Mouse (Mus musculus) kidney, embryonic 14.5 days (tissue): Measurements from ENCODE around the gene Hist1h2ab. TPM values are rescaled to one million over a fixed set of nuclear protein-coding genes. Genes with fewer than 3 reads are reported as not detected.
"Not testable (repeated sequence)": the region's sequence is repeated elsewhere in the genome, so short reads cannot be mapped to it uniquely, and the experiment has no call there.

Source experiments
- ATAC-seq: fragments of 200-750 bp; cut with Nextera tagmentation; 2 replicates; pipeline ENCODE4 v1.8.0; 2017; ENCODE audit warnings: moderate number of reproducible peaks, mild to moderate bottlenecking, moderate TSS enrichment, moderate library complexity; ENCODE audit not compliant: low FRiP score, low TSS enrichment
- H3K27ac ChIP-seq: fragments of 300-500 bp; sonication (generic); 2 replicates; pipeline ENCODE4 v1.5.1; 2014; ENCODE audit warnings: low read depth, mild to moderate bottlenecking, low read length, moderate library complexity, mixed read lengths
- H3K27me3 ChIP-seq: fragments of 300-500 bp; sonication (generic); 2 replicates; pipeline ENCODE4 v1.6.1; 2014; ENCODE audit warnings: mild to moderate bottlenecking, low read length; ENCODE audit not compliant: control insufficient read depth, insufficient read depth
- H3K36me3 ChIP-seq: fragments of 300-500 bp; sonication (generic); 2 replicates; pipeline ENCODE4 v1.6.1; 2014; ENCODE audit warnings: low read length, mixed read lengths; ENCODE audit not compliant: control insufficient read depth, insufficient read depth
- H3K4me1 ChIP-seq: fragments of 300-500 bp; sonication (generic); 2 replicates; pipeline ENCODE4 v1.6.1; 2014; ENCODE audit warnings: low read length, mixed read lengths; ENCODE audit not compliant: control insufficient read depth, insufficient read depth
- H3K4me2 ChIP-seq: fragments of 300-500 bp; sonication (generic); replicated peaks from 2 replicates; pipeline ENCODE4 v1.6.1; 2014; ENCODE audit warnings: low read depth, mild to moderate bottlenecking, low read length
- H3K4me3 ChIP-seq: fragments of 300-500 bp; sonication (generic); 2 replicates; pipeline ENCODE4 v1.5.1; 2014; ENCODE audit warnings: mild to moderate bottlenecking, low read length
- H3K9ac ChIP-seq: fragments of 300-500 bp; sonication (generic); 2 replicates; pipeline ENCODE4 v1.6.1; 2014; ENCODE audit warnings: low read depth, mild to moderate bottlenecking, low read length, moderate library complexity
- H3K9me3 ChIP-seq: fragments of 300-500 bp; sonication (generic); 2 replicates; pipeline ENCODE4 v1.6.1; 2016; ENCODE audit warnings: low read length; ENCODE audit not compliant: control insufficient read depth
- WGBS: fragments of 180-500 bp; shearing (Covaris S2); extraction: QIAGEN DNeasy Blood & Tissue Kit; methylation state at CpG from one replicate; pipeline ENCODE4 v1.1.7; 2014; 5-methylcytosine and 5-hydroxymethylcytosine counted together
- polyA plus RNA-seq: library from polyadenylated mRNA; unstranded; fragments of >200 nt; fragmentation: Nextera tagmentation; extraction: Ambion mirVana; gene quantifications from 2 replicates; pipeline ENCODE4 v1.2.1, GENCODE M21; 2014

Gene Hist1h2ab
- polyA plus RNA-seq, 1 experiment from 2014 or later: 70.3 TPM

- peak within 1 kb of the TSS; percentile 55 for H3K4me2 ChIP-seq
- H3K4me1 ChIP-seq: peaks cover 20% of the 10 kb centered on the region; the same call in 1 of the 2 replicates
- peak within 1 kb of the TSS; percentile 98 for H3K27ac ChIP-seq
- not testable (repeated sequence) for H3K27me3 ChIP-seq, H3K9me3 ChIP-seq, H3K36me3 ChIP-seq
- peak within 1 kb of the TSS; percentile 81 for H3K9ac ChIP-seq
- WGBS: under 1% methylated on average over 28 of the region's 52 CpGs
- H3K4me3 ChIP-seq: peak within 1 kb of the TSS; percentile 57
- ATAC-seq: peak; percentile 76
These were observed 11.2 kb downstream of the Hist1h2ab start, which contains the start of gene Hist1h3a for GRCm38 (mm10) chr13:23761871-23762821. TSS of gene Hist1h3a (minus strand) at chr13:23762386.

GRCm38 (mm10) chr13:23763242-23763585, 12.3 kb downstream of the Hist1h2ab start:
- Histone ChIP-seq H3K4me3 (peak overlapping the region; percentile 57), H3K27ac (peak overlapping the region; percentile 98), H3K4me2 (peak overlapping the region; percentile 55), H3K36me3 (no peaks in the 10 kb centered on the region), H3K9me3 (no peaks in the 10 kb centered on the region), H3K4me1 (peaks cover 18% of the 10 kb centered on the region; the same call in 1 of the 2 replicates), H3K9ac (peak overlapping the region; percentile 81), H3K27me3 (no peaks in the 10 kb centered on the region)
- ATAC-seq: no peak
- 2% methylated on average over 10 of the region's 10 CpGs for WGBS

DNA sequence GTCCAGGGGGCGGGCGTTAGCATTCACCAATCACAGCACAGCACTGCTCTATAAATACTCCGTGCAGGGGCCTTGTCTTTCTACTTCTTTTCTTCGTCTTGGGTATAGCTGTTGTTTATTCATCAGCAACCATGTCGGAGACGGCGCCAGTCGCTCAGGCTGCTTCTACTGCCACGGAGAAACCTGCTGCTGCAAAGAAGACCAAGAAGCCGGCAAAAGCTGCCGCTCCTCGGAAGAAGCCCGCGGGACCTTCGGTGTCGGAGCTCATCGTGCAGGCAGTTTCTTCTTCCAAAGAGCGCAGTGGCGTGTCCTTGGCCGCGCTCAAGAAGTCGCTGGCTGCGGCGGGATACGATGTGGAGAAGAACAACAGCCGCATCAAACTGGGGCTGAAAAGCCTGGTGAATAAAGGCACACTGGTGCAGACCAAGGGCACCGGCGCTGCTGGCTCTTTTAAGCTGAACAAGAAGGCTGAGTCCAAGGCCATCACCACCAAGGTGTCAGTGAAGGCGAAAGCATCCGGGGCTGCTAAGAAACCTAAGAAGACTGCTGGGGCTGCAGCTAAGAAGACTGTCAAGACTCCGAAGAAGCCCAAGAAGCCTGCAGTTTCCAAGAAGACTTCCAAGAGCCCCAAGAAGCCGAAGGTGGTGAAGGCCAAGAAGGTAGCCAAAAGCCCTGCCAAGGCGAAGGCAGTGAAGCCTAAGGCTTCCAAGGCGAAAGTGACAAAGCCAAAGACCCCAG, 12.8 kb downstream of the Hist1h2ab start, which contains the start of gene Hist1h1a:
Gene Hist1h1a (plus strand): TSS at position 81 of the 738 bp plus-strand sequence.
- H3K27ac ChIP-seq: peak within 1 kb of the TSS; percentile 98
- peak within 1 kb of the TSS; percentile 57 for H3K4me3 ChIP-seq
- no peaks in the 10 kb centered on the region for H3K36me3 ChIP-seq
- peaks cover 18% of the 10 kb centered on the region; the same call in 1 of the 2 replicates for H3K4me1 ChIP-seq
- no peaks in the 10 kb centered on the region for H3K9me3 ChIP-seq
- 3% methylated on average over 34 of the region's 34 CpGs for WGBS
- H3K9ac ChIP-seq: peak within 1 kb of the TSS; percentile 81
- peak; percentile 72 for ATAC-seq
- H3K27me3 ChIP-seq: no peaks in the 10 kb centered on the region
- H3K4me2 ChIP-seq: peak within 1 kb of the TSS; percentile 55

GRCm38 (mm10) chr13:23764324-23765171, 13.6 kb downstream of the Hist1h2ab start:
- peak overlapping the region; percentile 98 for H3K27ac ChIP-seq
- peak overlapping the region; percentile 55 for H3K4me2 ChIP-seq
- no peaks in the 10 kb centered on the region for H3K9me3 ChIP-seq
- peaks cover 18% of the 10 kb centered on the region; the same call in 1 of the 2 replicates for H3K4me1 ChIP-seq
- 39% methylated on average over 12 of the region's 12 CpGs for WGBS
- no peaks in the 10 kb centered on the region for H3K27me3 ChIP-seq
- H3K9ac ChIP-seq: peak overlapping the region; percentile 81
- no peak for ATAC-seq
- H3K36me3 ChIP-seq: no peaks in the 10 kb centered on the region
- H3K4me3 ChIP-seq: peak overlapping the region; percentile 57

DNA sequence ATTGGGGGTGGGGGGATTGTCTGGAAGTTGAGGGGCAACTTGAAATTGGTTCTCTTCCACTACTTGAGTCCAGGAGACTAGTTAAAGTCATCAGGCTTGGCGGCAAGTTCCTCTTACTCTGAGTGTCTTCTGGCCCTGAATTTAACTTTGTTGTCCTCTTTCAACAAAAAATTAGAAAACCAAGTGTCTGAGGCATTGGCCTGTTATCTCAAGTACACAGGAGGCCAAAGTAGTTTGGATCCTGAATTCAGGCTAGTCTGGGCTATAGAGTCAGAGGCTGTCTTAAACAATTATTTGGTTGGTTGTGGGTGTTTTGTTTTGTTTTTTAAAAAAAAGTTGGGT, 14.2 kb downstream of the Hist1h2ab start:
- ATAC-seq: no peak
- Histone ChIP-seq H3K4me2 (no peak overlapping the region), H3K27ac (no peak overlapping the region)

GRCm38 (mm10) chr13:23766772-23767171, 15.8 kb downstream of the Hist1h2ab start:
- Histone ChIP-seq H3K4me3 (no peak overlapping the region), H3K27me3 (no peaks in the 10 kb centered on the region), H3K36me3 (no peaks in the 10 kb centered on the region), H3K27ac (no peak overlapping the region), H3K4me2 (no peak overlapping the region), H3K9me3 (no peaks in the 10 kb centered on the region), H3K9ac (no peak overlapping the region), H3K4me1 (peaks cover 10% of the 10 kb centered on the region; the same call in 1 of the 2 replicates)
- no peak for ATAC-seq

More for the DNA sequence above, 14.2 kb downstream of the Hist1h2ab start:
- Histone ChIP-seq H3K4me3 (no peak overlapping the region), H3K36me3 (no peaks in the 10 kb centered on the region), H3K9ac (no peak overlapping the region), H3K27me3 (no peaks in the 10 kb centered on the region), H3K9me3 (no peaks in the 10 kb centered on the region), H3K4me1 (peaks cover 13% of the 10 kb centered on the region; the same call in 1 of the 2 replicates)
- 57% methylated on average over 1 of the region's 1 CpGs for WGBS

DNA sequence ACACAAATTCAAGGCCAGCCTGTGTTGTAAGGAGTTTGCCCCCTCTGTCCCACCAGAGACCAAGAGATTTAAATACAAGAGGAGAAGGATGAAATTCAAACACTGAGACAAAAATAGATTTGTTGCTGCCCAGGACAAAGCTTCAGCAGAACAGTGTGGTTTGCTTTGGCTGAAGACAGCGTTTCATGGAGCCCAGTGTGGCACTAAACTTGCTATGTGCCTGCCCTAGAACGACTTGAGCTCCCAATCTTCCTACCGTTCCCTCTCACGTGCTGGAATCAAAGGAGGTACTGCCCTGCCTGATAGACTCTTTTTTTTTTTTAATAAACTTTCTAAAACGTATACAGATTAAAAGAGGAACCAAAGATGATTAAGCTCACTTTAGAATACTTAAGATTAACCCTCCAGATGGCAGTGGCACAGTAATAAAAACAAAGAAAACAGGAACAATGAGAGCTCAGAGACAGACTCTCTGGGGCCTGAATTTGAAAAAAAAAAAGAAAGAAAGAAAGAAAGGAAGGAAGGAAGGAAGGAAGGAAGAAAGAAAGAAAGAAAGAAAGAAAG, 18.0 kb downstream of the Hist1h2ab start:
- Histone ChIP-seq H3K27ac (no peak overlapping the region), H3K4me3 (no peak overlapping the region), H3K4me1 (peaks cover 6% of the 10 kb centered on the region; the same call in 1 of the 2 replicates), H3K9me3 (no peaks in the 10 kb centered on the region), H3K36me3 (no peaks in the 10 kb centered on the region), H3K27me3 (no peaks in the 10 kb centered on the region), H3K9ac (no peak overlapping the region), H3K4me2 (no peak overlapping the region)
- WGBS: 58% methylated on average over 5 of the region's 5 CpGs
- no peak for ATAC-seq

DNA sequence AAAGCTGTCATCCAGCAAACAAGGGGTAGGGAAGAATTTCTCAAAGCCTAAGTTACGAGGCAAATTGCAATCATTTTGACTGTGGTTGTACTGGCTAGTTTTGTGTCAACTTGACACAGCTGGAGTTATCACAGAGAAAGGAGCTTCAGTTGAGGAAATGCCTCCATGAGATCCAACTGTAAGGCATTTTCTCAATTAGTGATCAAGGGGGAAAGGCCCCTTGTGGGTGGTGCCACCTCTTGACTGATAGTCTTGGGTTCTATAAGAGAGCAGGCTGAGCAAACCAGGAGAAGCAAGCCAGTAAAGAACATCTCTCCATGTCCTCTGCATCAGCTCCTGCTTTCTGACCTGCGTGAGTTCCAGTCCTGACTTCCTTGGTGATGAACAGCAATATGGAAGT, 18.7 kb downstream of the Hist1h2ab start, which contains the start of gene Trim38:
Gene Trim38 (plus strand): TSS at position 301 of the 400 bp plus-strand sequence.
- not testable (repeated sequence) for H3K4me3 ChIP-seq, H3K27me3 ChIP-seq, H3K4me2 ChIP-seq, H3K36me3 ChIP-seq, H3K9me3 ChIP-seq, H3K27ac ChIP-seq, ATAC-seq, H3K4me1 ChIP-seq, H3K9ac ChIP-seq
- 74% methylated on average over 2 of the region's 2 CpGs for WGBS
